12 mouse cellular contexts compared by ENCODE assay signal in the genomic region with DNA sequence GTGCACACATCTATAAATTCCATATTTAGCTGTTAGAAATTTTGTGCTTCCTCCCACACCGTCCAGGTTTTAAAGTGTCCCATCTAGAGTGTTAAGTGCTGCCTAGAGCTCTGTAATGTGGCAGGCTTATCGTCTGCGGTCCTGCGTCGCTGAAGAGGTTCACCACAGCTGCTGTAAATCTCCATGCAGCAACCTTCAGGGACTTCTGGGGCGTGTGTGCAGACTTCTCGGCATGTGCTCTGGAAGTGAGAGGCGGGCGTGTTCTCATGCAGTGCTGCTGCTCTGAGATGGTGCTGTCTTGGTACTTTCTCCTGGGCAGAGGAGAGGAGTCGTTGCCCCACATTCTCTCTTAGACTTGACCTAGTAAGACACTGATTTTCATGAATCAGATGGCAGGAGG. TPM values are rescaled to one million over a fixed set of nuclear protein-coding genes. Genes with fewer than 3 reads are reported as not detected.
DNase-seq lines count a peak whose midpoint lies in the region; ATAC-seq and TF ChIP-seq lines count a peak whose summit lies in the region.
"Had no signal": no experiment of that assay in that cellular context is flagged by ENCODE, and none has a peak within 500 bp of the region (broad histone marks: within the 10 kb centered on the region; RNA-seq: fewer than 3 reads in every experiment).

No protein-coding gene starts in this region.

- intact Hi-C loops in heart, postnatal 10 days (cut with DNase I): no loop called here

- peak overlapping the region; percentile 5; the same call in 1 of the 2 replicates for H3K4me2 ChIP-seq in kidney, postnatal 0 days (ENCODE audit: low read length)
- H3K4me2 ChIP-seq: forebrain, embryonic 15.5 days had no signal

- no peak for ATAC-seq in kidney, postnatal 0 days (replicated peaks; ENCODE audit: low FRiP score, low read depth)

- H3K9me3 ChIP-seq in heart, embryonic 10.5 days: no peaks in the 10 kb centered on the region
- no peaks in the 10 kb centered on the region for H3K9me3 ChIP-seq in kidney, postnatal 0 days (replicated peaks; ENCODE audit: low read length)
- H3K9me3 ChIP-seq: forebrain, embryonic 15.5 days had no signal

- peaks cover 30% of the 10 kb centered on the region for H3K4me1 ChIP-seq in heart, embryonic 10.5 days
- 0 out of 2 replicates have a peak, but pooled peaks cover 22% of the 10 kb centered on the region for H3K4me1 ChIP-seq in kidney, postnatal 0 days (replicated peaks; ENCODE audit: insufficient read depth, low read length)

- no peak overlapping the region for H3K4me3 ChIP-seq in heart, embryonic 10.5 days
- H3K4me3 ChIP-seq in kidney, postnatal 0 days (replicated peaks; ENCODE audit: low read depth, low read length): no peak overlapping the region
- H3K4me3 ChIP-seq: forebrain, embryonic 15.5 days had no signal

- no peak for TF ChIP-seq CTCF in kidney, postnatal 0 days (IDR thresholded peaks at IDR 0.05; ENCODE audit: low read depth)

- H3K27ac ChIP-seq in heart, embryonic 10.5 days: 0 out of 2 replicates have a peak overlapping the region, but pooled peaks have one; percentile 47
- peak overlapping the region; percentile 58 for H3K27ac ChIP-seq in kidney, postnatal 0 days
- H3K27ac ChIP-seq: forebrain, embryonic 15.5 days had no signal

- H3K36me3 ChIP-seq in heart, embryonic 10.5 days: no peaks in the 10 kb centered on the region
- no peaks in the 10 kb centered on the region for H3K36me3 ChIP-seq in kidney, postnatal 0 days (ENCODE audit: insufficient read depth, low read length)
- H3K36me3 ChIP-seq: forebrain, embryonic 15.5 days had no signal

- no peak overlapping the region for H3K9ac ChIP-seq in kidney, postnatal 0 days (ENCODE audit: low read depth, low read length)
- H3K9ac ChIP-seq: forebrain, embryonic 15.5 days had no signal

- no peak for DNase-seq in heart, embryonic 10.5 days (ENCODE audit: low spot score)
- no peak for DNase-seq in heart, postnatal 10 days
- no peak for DNase-seq in kidney, postnatal 0 days (ENCODE audit: low spot score)
- DNase-seq in kidney, adult 8-10 months: no peak
- DNase-seq in thymus, postnatal 4 days: peak; percentile 35
- no peak for DNase-seq in thymus, postnatal 25 days
- DNase-seq in layer of hippocampus, adult 8-10 months (ENCODE audit: low spot score in 2 of 2): no peak
- DNase-seq in embryo, embryonic 11 days: no peak
- DNase-seq: adrenal gland, postnatal 10 days; cerebellum, adult 11 months; spleen, adult 18-20 months had no signal

- WGBS in heart, embryonic 10.5 days: 31% methylated on average over 10 of the region's 10 CpGs
- WGBS in kidney, postnatal 0 days: 27% methylated on average over 10 of the region's 10 CpGs

- 0 out of 2 replicates have a peak, but pooled peaks cover 5% of the 10 kb centered on the region for H3K27me3 ChIP-seq in heart, embryonic 10.5 days (ENCODE audit: insufficient read depth, poor library complexity, severe bottlenecking)
- no peaks in the 10 kb centered on the region for H3K27me3 ChIP-seq in kidney, postnatal 0 days (ENCODE audit: insufficient read depth, low read length)
- H3K27me3 ChIP-seq: forebrain, embryonic 15.5 days had no signal

RNA-seq across cellular contexts. Expression of gene Map7, which starts 32.9 kb away (rescaled TPM):
- polyA plus RNA-seq in heart, embryonic 10.5 days (2016; fragmentation: Nextera tagmentation; extraction: Ambion mirVana): 3.8 and 4.8 TPM in 2 replicates
- total RNA-seq in heart, postnatal 10 days (2021): 10 to 100 TPM; 13.6 to 15.8 TPM
- 31.2 and 35.4 TPM in 2 replicates for polyA plus RNA-seq in kidney, postnatal 0 days (2015; fragmentation: Nextera tagmentation; extraction: Ambion mirVana)
- 100 to 1,000 TPM; 106 to 165 (median 135) TPM for total RNA-seq in layer of hippocampus, adult 8-10 months (2022)

Comparison
In these comparisons a context has a peak if more than half of its experiments do, and no peak if none do; other contexts are left out.
1. RNA of gene Map7, which starts 32.9 kb away (total RNA-seq): 106 to 165 TPM in layer of hippocampus, adult 8-10 months; 13.6 to 15.8 TPM in heart, postnatal 10 days; every median in the first group is over 4 times any median in the second.